Mouse (Mus musculus) E14TG2a.4 (cell line): ENCODE data around the gene Fam32a.

Experiments
- H3K27me3 ChIP-seq: 2 replicates; pipeline ENCODE4 v1.6.1; 2014; ENCODE audit warnings: low read length, control low read depth; ENCODE audit not compliant: insufficient read depth
- H3K36me3 ChIP-seq: 2 replicates; pipeline ENCODE4 v1.6.1; 2014; ENCODE audit warnings: low read length, control low read depth; ENCODE audit not compliant: insufficient read depth
- H3K4me1 ChIP-seq: replicated peaks from 2 replicates; pipeline ENCODE4 v1.6.1; 2014; ENCODE audit warnings: low read depth, low read length, control low read depth
- H3K4me3 ChIP-seq: replicated peaks from 2 replicates; pipeline ENCODE4 v1.5.1; 2014; ENCODE audit warnings: mild to moderate bottlenecking, low read length
- H3K9me3 ChIP-seq: 2 replicates; pipeline ENCODE4 v1.6.1; 2014; ENCODE audit warnings: low read length, control low read depth
- CTCF ChIP-seq: conservative IDR thresholded peaks from 2 replicates; pipeline ENCODE4 v1.5.1; 2014; ENCODE audit warnings: low read length
- NANOG ChIP-seq: IDR thresholded peaks from 2 replicates; pipeline ENCODE4 v1.6.1; 2014; ENCODE audit warnings: borderline replicate concordance, low read length, mixed read lengths
- POU5F1 ChIP-seq: IDR thresholded peaks from 2 replicates; pipeline ENCODE4 v1.6.1; 2014; ENCODE audit warnings: low read length, borderline replicate concordance

The Fam32a gene

DNA sequence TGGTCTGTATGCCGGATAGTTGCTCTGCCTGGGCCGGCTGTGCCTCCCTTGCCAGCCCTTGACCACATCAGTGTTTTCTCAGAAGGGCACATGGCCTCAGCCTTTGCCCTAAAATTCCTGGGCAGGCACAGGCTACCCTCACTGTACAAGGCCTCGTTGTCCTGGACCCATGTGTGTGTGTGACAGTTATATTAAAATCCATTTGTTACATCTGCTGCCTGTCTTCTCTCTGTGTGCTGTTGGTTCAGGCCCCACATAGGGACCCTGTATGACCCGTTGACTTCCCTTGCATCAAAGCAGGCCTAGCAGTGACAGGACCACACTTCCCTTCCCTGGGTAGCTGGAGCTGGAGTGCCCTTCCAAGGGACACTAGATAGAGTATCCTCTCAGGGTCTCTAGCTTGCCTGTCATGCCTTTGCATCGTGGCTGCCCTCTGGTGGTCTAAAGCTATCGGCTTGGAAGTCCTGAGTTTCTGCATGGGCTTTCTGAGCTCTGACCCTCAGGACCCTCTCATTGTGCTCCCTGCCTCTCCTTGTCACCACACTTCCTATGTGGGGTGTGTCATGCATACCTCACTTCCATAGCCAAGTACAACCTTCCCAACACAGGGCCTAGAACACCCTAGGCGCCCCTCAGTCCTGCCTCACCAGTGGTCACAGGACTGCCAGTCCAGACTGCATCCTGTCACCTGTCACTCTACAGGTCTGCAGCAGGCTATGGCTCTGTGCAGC is 37.8 kb downstream of the Fam32a start:
- Histone ChIP-seq H3K36me3 (peaks cover 35% of the 10 kb centered on the region), H3K4me3 (no peak overlapping the region), H3K27me3 (no peaks in the 10 kb centered on the region), H3K4me1 (peaks cover 9% of the 10 kb centered on the region; the same call in 1 of the 2 replicates), H3K9me3 (peaks cover 6% of the 10 kb centered on the region; the same call in 1 of the 2 replicates)
- TF ChIP-seq CTCF: peak; percentile 57
- no peak for TF ChIP-seq POU5F1

GRCm38 (mm10) chr8:72257902-72258238 is 38.3 kb downstream of the Fam32a start:
- no peak overlapping the region for H3K4me3 ChIP-seq
- TF ChIP-seq POU5F1 (no peak), NANOG (no peak), CTCF (no peak)
- peaks cover 10% of the 10 kb centered on the region; the same call in 1 of the 2 replicates for H3K9me3 ChIP-seq
- H3K27me3 ChIP-seq: no peaks in the 10 kb centered on the region
- peaks cover 30% of the 10 kb centered on the region for H3K36me3 ChIP-seq
- H3K4me1 ChIP-seq: peaks cover 9% of the 10 kb centered on the region; the same call in 1 of the 2 replicates

GRCm38 (mm10) chr8:72259862-72260261 is 40.3 kb downstream of the Fam32a start:
- TF ChIP-seq CTCF: no peak
- no peak for TF ChIP-seq NANOG
- TF ChIP-seq POU5F1: no peak
- Histone ChIP-seq H3K4me1 (peaks cover 18% of the 10 kb centered on the region), H3K9me3 (peaks cover 10% of the 10 kb centered on the region; the same call in 1 of the 2 replicates), H3K4me3 (no peak overlapping the region), H3K36me3 (peaks cover 16% of the 10 kb centered on the region), H3K27me3 (no peaks in the 10 kb centered on the region)

- no peak overlapping the region for H3K4me3 ChIP-seq
- H3K9me3 ChIP-seq: peaks cover 10% of the 10 kb centered on the region; the same call in 1 of the 2 replicates
- H3K27me3 ChIP-seq: no peaks in the 10 kb centered on the region
- peaks cover 9% of the 10 kb centered on the region for H3K36me3 ChIP-seq
- TF ChIP-seq POU5F1 (no peak), NANOG (no peak), CTCF (no peak)
- H3K4me1 ChIP-seq: peaks cover 24% of the 10 kb centered on the region
Measured at GRCm38 (mm10) chr8:72260585-72260984, 41.1 kb downstream of the Fam32a start.

DNA sequence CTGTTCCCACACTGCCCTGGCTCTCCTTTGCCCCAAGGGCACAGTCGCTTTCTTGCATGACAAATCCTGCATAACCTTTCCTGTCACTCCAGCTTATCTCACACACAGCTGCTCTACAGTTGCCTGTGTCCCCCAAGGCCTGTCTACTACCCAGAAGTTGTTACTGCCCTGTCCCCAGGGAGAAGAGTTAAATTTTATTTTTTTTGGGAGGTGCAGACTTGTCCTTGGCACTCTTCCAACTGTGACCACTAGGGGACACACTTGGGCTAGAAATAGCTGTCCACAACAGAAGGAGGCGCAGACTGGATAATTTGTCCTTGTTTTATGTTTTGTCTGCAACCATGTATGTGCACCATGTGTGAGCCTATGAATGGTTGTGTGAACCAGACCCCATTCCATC is 41.5 kb downstream of the Fam32a start:
- Histone ChIP-seq H3K4me1 (peaks cover 28% of the 10 kb centered on the region), H3K27me3 (no peaks in the 10 kb centered on the region), H3K9me3 (peaks cover 10% of the 10 kb centered on the region; the same call in 1 of the 2 replicates), H3K4me3 (no peak overlapping the region), H3K36me3 (peaks cover 7% of the 10 kb centered on the region)
- TF ChIP-seq POU5F1 (no peak), CTCF (peak; percentile 84)

- H3K4me1 ChIP-seq: peaks cover 29% of the 10 kb centered on the region
- peaks cover 7% of the 10 kb centered on the region; the same call in 1 of the 2 replicates for H3K36me3 ChIP-seq
- TF ChIP-seq POU5F1 (no peak), CTCF (no peak), NANOG (no peak)
Measured at GRCm38 (mm10) chr8:72261431-72261830, 41.9 kb downstream of the Fam32a start.

GRCm38 (mm10) chr8:72261872-72262271 is 42.3 kb downstream of the Fam32a start:
- H3K9me3 ChIP-seq: peaks cover 10% of the 10 kb centered on the region; the same call in 1 of the 2 replicates
- peaks cover 4% of the 10 kb centered on the region; the same call in 1 of the 2 replicates for H3K36me3 ChIP-seq
- no peaks in the 10 kb centered on the region for H3K27me3 ChIP-seq
- TF ChIP-seq POU5F1 (no peak), CTCF (no peak), NANOG (no peak)
- H3K4me1 ChIP-seq: peaks cover 29% of the 10 kb centered on the region
- H3K4me3 ChIP-seq: no peak overlapping the region

More at GRCm38 (mm10) chr8:72261431-72261830, 41.9 kb downstream of the Fam32a start:
- H3K9me3 ChIP-seq: peaks cover 10% of the 10 kb centered on the region; the same call in 1 of the 2 replicates
- H3K4me3 ChIP-seq: no peak overlapping the region
- no peaks in the 10 kb centered on the region for H3K27me3 ChIP-seq

DNA sequence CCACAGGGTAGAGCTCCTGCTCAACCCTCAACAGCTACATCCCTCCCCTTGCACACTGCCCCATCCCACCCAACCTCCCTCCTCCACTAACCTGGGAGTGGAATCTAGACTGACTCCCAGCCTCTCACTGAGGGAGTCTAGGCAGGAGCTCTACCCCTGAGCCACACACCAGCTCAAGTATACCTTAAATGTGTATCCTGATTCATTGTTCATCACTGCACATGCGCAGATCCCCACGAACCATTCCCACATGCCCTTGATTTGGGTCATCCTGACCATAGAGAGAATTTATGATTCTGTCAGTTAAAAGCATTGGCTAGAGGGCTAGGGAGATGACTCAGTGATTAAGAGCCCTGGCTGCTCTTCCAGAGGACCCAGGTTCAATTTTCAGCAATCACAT is 43.2 kb downstream of the Fam32a start:
- Histone ChIP-seq H3K4me3 (no peak overlapping the region), H3K27me3 (peaks cover 2% of the 10 kb centered on the region; the same call in 1 of the 2 replicates), H3K36me3 (no peaks in the 10 kb centered on the region), H3K4me1 (peaks cover 29% of the 10 kb centered on the region), H3K9me3 (peaks cover 10% of the 10 kb centered on the region; the same call in 1 of the 2 replicates)
- no peak for TF ChIP-seq NANOG
- no peak for TF ChIP-seq CTCF
- TF ChIP-seq POU5F1: no peak

DNA sequence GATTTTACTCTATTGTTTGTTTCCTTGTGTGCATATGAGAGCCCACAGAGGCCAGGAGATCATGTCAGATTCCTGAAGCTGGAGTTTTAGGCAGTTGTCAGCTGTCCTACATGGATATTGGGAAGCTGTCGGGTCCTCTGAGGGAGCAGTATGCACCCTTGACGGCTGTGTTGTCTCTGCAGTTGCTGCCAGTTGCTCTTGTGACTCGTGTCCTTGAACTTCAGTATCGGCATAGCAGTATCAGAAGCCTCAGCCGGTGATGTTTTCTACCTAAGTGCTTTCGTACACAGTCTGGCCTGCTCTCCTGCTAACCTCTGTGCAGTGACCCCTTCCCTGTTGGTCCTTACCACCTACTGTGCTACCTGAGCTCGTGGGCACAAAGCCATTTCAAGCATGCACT is 43.9 kb downstream of the Fam32a start:
- no peak overlapping the region for H3K4me3 ChIP-seq
- TF ChIP-seq NANOG (no peak), CTCF (no peak), POU5F1 (no peak)
- H3K4me1 ChIP-seq: peaks cover 33% of the 10 kb centered on the region
- no peaks in the 10 kb centered on the region for H3K36me3 ChIP-seq
- peaks cover 2% of the 10 kb centered on the region; the same call in 1 of the 2 replicates for H3K27me3 ChIP-seq
- peaks cover 10% of the 10 kb centered on the region; the same call in 1 of the 2 replicates for H3K9me3 ChIP-seq
